Mouse (Mus musculus): ENCODE data around the gene Prpsap1. TPM values are rescaled to one million over a fixed set of nuclear protein-coding genes. Genes with fewer than 3 reads are reported as not detected.
"Not testable (repeated sequence)": the region's sequence is repeated elsewhere in the genome, so short reads cannot be mapped to it uniquely, and the experiment has no call there.

Gene Prpsap1
- total RNA-seq, 4 experiments from 2014 or later: 67.8 to 78.4 (median 74.9) TPM

DNA sequence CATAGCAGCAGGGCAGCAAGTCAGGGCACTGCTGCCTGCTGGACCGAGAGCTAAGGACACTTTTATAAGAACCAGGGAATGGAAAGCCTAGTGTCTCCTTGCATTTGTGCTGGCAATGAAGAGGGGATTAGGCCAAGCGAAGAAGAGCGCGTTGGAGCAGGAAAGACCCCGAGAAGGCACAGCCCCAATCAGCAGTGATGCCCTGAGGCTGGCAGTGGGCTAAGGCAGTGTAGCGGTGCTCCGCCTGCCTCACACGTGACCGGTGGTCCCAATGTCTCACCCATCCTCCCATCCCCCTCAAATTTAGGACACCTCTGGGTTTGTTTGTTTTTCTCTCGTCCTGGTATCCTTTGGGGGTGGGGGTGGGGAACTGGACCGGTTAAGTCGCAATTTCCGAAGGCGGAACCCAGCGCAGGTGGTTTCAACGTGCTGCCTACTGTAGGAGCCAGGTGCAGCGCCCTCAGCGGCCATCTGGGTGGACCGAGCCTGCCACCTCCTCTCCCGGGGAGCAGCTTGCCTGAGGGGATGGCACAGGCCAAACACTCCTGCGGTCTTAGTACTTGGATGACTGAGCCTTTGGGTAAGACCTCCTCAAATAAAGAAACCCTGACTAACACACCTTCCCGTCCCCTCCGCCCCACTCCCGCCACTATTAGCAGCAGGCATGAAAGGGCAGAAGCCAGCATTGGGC, 21.5 kb upstream of the Prpsap1 start:
- no peak for DNase-seq (ENCODE audit: low spot score in 2 of 2)

GRCm38 (mm10) chr11:116513531-116514038, 19.6 kb upstream of the Prpsap1 start:
- no peak for DNase-seq (ENCODE audit: low spot score in 2 of 2)

GRCm38 (mm10) chr11:116512987-116513386, 19.0 kb upstream of the Prpsap1 start:
- no peak for DNase-seq (ENCODE audit: low spot score in 2 of 2)

- DNase-seq (ENCODE audit: low spot score in 2 of 2): no peak
These were observed 18.2 kb upstream of the Prpsap1 start for GRCm38 (mm10) chr11:116512154-116512553.

DNA sequence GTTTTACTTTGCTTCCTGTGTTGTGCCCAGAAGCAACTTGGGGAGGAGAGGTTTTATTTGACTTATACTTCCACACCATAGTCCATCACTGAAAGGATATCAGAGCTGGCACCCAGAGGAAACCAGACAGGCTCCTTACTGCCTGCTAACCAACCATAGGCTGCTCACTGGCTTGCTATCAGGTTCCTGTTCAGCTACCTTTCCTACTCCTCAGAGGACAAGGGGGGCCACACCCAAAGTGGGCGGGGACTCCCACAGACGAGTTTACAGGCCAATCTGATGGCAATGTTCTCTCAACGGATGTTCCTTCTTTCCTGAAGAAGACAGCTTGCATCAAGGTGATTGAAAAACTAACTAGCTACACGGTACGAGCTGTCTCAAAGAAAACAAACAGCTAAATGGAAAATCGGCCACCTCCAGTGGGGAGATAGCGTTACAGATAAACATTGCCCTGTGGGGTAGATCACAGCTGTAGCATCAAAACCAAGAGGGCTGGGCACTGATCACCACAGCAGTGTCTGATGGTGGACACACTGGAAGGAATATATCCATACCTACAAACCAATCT, 17.4 kb upstream of the Prpsap1 start:
- no peak for DNase-seq (ENCODE audit: low spot score in 2 of 2)

GRCm38 (mm10) chr11:116508689-116509088, 14.7 kb upstream of the Prpsap1 start:
- DNase-seq (ENCODE audit: low spot score in 2 of 2): no peak

DNA sequence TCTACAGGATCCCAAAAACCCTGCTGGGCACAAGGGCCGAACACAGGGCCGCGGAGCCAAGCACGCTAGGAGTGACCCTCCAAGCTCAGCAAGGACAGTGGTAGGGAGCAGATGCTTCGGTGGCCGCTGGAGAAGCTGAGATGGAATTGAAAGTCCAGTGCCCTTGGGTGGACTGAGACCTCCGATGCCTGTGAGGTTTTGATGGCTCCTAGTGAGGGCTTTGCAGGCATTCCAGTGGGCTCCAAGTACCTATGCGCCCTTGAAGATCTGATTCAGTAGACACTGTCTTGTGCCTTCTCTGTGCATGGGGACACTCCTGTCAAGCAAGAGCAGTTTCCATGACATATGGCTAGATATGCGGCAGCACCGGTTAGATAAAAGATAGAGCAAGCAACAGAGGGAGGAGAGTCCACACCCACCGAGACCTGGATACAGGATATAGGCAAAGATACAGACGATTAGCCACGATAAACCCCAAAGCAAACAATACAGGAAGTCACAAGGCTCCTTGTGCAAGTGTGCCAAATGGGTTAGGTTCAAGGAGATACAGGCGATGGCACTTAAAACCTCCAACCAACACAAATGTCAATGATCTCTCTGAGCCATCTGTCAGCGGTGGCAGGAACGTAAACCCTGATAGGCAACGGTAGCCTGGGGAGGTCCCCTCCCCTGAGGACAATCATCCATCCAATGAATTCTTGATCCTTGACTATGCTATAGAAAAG, 12.3 kb upstream of the Prpsap1 start:
- no peak for DNase-seq (ENCODE audit: low spot score in 2 of 2)

DNA sequence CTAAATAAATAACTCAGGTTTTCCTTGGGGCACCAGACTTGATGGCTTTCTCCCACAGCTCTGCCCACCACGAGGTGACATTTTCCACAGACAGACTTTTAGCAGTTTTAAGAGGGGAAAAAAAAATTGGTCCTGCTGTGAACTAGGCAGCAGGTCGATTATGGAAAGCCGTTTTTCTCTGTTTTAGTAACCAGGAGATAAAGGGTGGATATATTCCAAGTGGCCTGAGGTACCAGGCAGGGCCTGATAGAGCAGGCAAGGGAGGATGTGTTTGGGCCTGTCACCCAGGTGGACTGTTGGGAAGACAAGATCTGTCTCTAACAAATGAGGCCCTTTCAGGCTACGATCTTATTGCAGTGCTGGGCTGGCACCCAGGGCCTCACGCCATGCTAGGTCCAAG, 11.6 kb upstream of the Prpsap1 start:
- no peak for DNase-seq (ENCODE audit: low spot score in 2 of 2)

DNA sequence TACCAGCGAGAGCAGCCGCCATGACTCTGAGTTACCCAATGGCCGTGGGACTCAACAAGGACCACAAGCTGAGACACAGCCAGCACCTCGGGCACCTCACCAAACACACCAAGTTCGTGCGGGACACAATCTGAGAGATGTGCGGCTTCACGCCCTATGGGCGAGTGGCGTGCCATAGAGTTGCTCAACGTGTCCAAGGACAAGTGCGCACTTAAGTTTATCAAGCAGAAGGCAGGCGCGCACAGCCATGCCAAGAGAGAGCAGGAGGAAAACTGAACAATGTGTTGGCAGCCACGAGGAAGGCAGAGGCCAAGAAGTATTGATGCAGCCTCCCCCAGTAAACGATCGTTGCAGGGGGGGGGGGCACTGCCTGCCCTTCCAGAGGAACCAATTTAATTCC, 10.5 kb upstream of the Prpsap1 start:
- no peak for DNase-seq (ENCODE audit: low spot score in 2 of 2)

DNA sequence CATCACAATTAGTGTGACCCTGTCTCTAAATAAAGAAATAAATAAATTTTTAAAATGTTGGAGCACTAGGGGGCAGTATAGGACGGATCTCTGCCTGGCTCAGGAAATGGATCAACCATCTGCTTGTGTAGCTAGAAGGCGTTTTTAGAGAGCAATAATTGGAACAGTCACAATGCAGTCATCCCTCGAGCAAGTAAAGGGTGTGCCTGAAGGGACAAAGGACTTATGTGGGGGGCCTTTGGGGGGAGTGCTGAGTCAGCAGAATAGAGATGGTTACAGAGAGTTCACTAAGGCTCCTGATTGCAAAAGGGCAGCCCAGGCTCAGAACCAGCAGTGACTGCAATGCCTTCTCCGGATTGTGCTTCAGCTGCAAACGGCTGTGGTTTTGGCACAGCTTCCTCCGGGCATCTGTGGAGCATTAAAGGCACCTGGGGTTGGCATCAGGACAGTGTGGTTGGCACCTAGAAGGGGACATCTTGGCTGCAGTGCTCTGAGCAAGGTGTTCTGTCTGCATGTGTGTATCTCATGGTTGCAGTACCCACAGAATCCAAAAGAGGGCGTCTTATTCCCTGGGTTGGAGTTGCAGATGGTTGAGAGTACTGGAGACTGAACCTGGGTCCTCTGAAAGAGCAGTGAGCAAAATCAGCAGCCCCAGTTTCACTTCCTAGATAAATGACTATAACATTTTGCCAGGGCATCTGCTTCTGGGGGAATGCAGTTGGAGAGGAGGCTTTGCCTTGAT, 7.2 kb upstream of the Prpsap1 start:
- no peak for DNase-seq (ENCODE audit: low spot score in 2 of 2)

- DNase-seq (ENCODE audit: low spot score in 2 of 2): no peak
These were observed 5.0 kb upstream of the Prpsap1 start for GRCm38 (mm10) chr11:116499018-116499417.

DNA sequence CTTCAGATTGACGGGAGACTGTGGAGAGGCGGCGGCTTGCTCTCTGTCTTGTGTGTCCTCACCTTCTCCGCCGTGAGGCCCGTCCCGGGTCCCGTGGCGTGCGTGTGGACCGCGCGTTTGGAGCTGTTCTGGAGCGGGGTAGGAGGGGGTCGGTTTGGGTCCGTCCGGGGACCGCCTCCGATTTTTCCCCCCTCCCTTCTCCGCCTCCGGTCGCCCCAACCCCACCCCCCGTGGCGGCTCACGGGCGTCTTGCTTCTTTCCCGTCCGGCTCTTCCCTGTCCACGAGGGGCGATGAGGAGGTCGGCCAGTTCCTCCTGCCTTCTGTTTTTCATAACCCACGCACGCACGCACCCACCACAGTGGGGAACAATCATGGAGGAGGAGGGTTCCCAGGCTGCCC, 4.6 kb upstream of the Prpsap1 start:
- DNase-seq (ENCODE audit: low spot score in 2 of 2): no peak

- DNase-seq (ENCODE audit: low spot score in 2 of 2): no peak
These were observed 3.3 kb upstream of the Prpsap1 start for GRCm38 (mm10) chr11:116497313-116497712.

DNA sequence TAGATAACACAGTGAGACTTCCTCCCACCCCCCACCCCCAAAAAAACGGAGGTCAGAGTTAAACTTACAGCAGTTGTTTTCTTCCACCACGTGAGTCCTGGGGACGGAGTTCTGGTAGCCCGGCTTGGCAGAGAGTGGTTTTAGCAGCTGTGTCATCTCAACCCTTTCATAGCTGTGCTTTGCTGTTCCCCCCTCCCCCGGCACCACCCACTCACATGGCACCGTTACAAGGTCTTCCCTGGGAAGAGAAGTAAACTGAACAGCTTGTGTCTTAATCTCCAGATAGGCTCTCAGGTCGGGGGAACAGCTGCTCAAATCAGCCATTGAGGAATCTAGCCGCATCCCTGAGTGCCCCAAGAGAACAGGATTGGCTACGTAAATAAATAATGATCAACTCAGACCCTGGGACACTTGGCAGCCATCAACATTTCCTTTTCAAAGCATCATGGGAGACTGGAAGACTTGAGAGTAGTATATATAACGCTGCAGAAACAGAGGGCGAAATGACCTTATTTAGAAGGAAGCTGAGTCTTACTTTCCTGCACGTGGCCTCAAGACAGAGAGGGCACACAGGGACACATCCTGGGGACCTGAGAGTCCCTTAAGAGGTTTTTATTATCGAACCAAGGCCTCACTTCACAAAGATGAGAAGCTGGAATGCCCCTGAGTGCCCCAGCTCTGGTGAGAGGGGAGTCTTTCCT, 622 bp upstream of the Prpsap1 start:
- peak; percentile 45 to 76 for DNase-seq (ENCODE audit: low spot score in 2 of 2)

DNA sequence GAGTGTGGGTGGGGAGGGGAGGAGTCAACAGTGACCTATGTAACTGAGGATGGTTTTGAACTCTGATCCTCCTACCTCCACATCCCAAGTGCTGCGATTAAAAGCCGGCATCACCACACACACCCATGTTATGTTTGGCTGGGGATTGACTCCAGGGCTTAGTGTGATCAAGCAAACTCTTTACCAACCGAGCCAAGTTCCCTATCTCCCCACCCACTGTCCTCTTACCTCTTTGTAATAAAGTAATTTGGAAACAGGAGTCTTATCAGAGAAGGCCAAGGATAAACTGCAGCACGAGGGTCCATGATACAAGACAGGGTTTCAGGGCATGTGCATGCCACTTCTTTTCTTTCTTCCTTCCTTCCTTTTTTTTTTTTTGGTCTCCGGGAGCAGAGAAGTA, 811 bp downstream of the Prpsap1 start:
- no peak for DNase-seq (ENCODE audit: low spot score in 2 of 2)

DNA sequence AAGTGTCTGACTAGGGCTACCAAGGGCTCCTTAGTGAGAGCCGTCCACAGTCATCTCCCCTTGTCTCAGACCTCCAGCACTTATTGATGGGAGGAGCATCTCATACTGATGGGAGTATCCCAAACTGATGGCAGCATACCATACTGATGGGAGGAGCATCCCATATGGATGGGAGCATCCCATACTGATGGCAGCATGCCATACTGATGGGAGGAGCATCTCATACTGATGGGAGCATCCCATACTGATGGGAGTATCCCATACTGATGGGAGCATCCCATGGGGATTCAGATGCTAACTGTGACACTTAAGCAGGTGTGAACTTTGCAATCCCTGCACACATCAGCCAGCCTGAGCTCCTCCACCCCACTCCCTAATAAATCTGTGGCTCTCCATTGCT, 1.5 kb downstream of the Prpsap1 start:
- not testable (repeated sequence) for DNase-seq (ENCODE audit: low spot score in 2 of 2)

DNA sequence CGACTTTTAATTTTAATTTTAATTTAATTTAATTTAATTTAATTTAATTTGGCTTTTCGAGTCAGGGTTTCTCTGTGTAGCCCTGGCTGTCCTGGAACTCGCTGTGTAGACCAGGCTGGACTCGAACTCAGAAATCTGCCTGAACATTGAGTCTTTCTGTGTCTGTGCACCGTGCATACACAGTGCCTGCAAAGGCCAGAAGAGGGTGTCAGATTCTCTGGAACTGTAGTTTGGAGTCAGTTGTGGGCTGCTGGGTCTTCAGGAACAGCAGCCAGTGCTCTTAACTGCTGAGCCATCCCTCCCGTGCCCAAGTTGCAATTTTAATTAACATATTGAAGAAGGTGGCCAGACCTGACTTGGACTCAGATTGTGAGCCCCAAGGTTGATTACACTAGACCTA, 2.7 kb downstream of the Prpsap1 start:
- DNase-seq (ENCODE audit: low spot score in 2 of 2): no peak

DNA sequence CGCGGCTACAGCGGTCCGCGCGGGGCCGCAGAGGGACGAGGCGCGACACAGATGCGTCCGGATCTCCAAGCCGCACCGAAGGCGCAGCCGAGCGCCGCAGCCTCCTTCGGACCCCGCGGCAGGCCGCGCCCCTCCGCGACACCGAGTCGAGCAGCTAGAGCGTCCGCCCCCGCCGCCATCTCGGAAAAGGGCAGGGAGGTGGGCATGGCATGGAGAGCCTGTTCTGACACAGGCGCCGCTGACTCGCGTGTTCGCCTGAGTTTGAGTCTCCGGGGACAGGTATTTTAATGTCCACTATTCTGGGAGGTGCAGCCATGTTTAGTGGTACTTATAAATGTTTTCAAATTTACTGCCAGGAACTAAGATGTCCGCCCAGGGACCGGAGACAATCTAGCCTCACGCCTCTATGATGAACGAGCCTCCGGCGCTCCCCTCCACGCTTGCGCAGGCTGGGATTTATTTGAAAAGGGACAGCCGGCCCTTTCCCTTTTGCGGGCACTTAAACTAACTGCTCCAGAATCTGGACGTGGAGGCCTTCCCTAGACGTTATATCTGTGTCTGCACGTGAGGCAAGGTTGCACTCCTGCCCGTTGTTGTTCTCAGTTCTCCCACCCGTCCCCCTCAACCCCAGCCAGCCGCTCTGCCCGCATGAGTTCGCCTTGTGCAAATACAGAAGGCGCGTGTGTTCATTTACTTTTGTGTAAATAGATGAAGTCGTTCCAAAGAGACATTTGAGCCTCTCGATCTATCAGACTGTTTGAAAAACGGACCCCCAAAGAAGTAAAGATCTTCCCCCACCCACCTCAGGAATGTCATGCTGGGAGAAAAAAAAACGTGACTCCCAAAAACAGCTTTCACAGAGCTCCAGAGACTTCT, 3.5 kb downstream of the Prpsap1 start:
- DNase-seq (ENCODE audit: low spot score in 2 of 2): peak; percentile 72 to 79

DNA sequence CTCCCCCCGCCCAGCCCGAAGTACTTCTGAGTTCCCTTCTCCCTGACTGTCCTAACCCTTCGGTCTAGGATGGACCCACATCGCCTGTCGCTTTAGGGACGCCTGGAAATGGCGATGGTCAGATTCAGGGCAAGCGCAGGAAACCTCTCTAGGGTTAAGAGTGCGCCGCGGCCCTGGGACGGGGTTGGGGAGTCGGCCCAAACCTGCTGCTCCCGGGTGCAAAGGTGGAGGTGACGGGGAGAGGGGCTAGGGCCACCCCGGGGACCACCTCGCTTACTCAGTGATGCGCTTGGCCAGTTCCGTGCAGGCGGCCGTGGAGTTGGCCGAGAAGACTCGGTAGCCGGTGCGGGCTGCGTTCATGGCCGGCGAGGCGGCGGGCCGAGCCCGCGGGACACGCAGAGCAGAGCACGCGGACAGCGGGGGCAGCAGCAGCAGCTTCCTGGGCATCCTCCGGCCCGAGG, 4.2 kb downstream of the Prpsap1 start:
- DNase-seq (ENCODE audit: low spot score in 2 of 2): no peak

Measured in left cerebral cortex, adult 8-10 months (tissue).